Mouse (Mus musculus) C2C12 (cell line): ENCODE measurements around the gene Srrt.

ENCODE experiments used
- CEBPB ChIP-seq: IDR thresholded peaks from one replicate; pipeline ENCODE4 v1.6.1; 2011; ENCODE audit warnings: low read depth, mild to moderate bottlenecking, control low read depth, moderate library complexity
- CTCF ChIP-seq: IDR thresholded peaks from one replicate; pipeline ENCODE4 v1.5.1; 2011; ENCODE audit not compliant: control insufficient read depth, insufficient read depth, insufficient read length
- MAX ChIP-seq: IDR thresholded peaks from one replicate; pipeline ENCODE4 v1.6.1; 2011; ENCODE audit warnings: mild to moderate bottlenecking, control low read depth
- MYOD1 ChIP-seq: IDR thresholded peaks from one replicate; pipeline ENCODE4 v1.6.1; 2011; ENCODE audit warnings: low read depth; ENCODE audit not compliant: control insufficient read depth, insufficient read length
- MYOG ChIP-seq: IDR thresholded peaks from one replicate; pipeline ENCODE4 v1.6.1; 2011; ENCODE audit not compliant: control insufficient read depth, insufficient read length; ENCODE audit errors: extremely low read depth
- USF1 ChIP-seq: IDR thresholded peaks from one replicate; pipeline ENCODE4 v1.6.1; 2011; ENCODE audit warnings: low read depth, mild to moderate bottlenecking, control low read depth, moderate library complexity

- TF ChIP-seq CTCF (no peak), USF1 (no peak), MYOG (no peak), MAX (no peak), MYOD1 (no peak), CEBPB (no peak)
Observed at GRCm38 (mm10) chr5:137354091-137354490, 46.6 kb upstream of the Srrt start.
